Mouse (Mus musculus) kidney, postnatal 0 days (tissue): Measurements from ENCODE around the gene Hmgcs2. TPM values are rescaled to one million over a fixed set of nuclear protein-coding genes. Genes with fewer than 3 reads are reported as not detected.

Experiments used
- ATAC-seq: fragments of 200-750 bp; cut with Nextera tagmentation; replicated peaks from 2 replicates; pipeline ENCODE4 v1.8.0; 2017; ENCODE audit warnings: low read depth, moderate number of reproducible peaks, moderate TSS enrichment, moderate library complexity; ENCODE audit not compliant: low FRiP score
- DNase-seq: peaks from one replicate; pipeline ENCODE4 v3.0.0-alpha.2; 2016; ENCODE audit warnings: low spot score
- H3K27ac ChIP-seq: fragments of 300-500 bp; sonication (generic); 2 replicates; pipeline ENCODE4 v1.5.1; 2014; ENCODE audit warnings: mild to moderate bottlenecking
- H3K27me3 ChIP-seq: fragments of 300-500 bp; sonication (generic); 2 replicates; pipeline ENCODE4 v1.6.1; 2014; ENCODE audit warnings: low read length, mixed read lengths; ENCODE audit not compliant: insufficient read depth
- H3K36me3 ChIP-seq: fragments of 300-500 bp; sonication (generic); 2 replicates; pipeline ENCODE4 v1.6.1; 2014; ENCODE audit warnings: low read length, mixed read lengths; ENCODE audit not compliant: insufficient read depth
- H3K4me1 ChIP-seq: fragments of 300-500 bp; sonication (generic); replicated peaks from 2 replicates; pipeline ENCODE4 v1.6.1; 2014; ENCODE audit warnings: antibody characterized with exemption, low read length, mixed read lengths; ENCODE audit not compliant: insufficient read depth
- H3K4me2 ChIP-seq: fragments of 300-500 bp; sonication (generic); 2 replicates; pipeline ENCODE4 v1.6.1; 2014; ENCODE audit warnings: mild to moderate bottlenecking, low read length, moderate library complexity, mixed read lengths
- H3K4me3 ChIP-seq: fragments of 300-500 bp; sonication (generic); replicated peaks from 2 replicates; pipeline ENCODE4 v1.5.1; 2014; ENCODE audit warnings: low read depth, low read length
- H3K9ac ChIP-seq: fragments of 300-500 bp; sonication (generic); 2 replicates; pipeline ENCODE4 v1.6.1; 2014; ENCODE audit warnings: low read depth, low read length
- H3K9me3 ChIP-seq: fragments of 300-500 bp; sonication (generic); replicated peaks from 2 replicates; pipeline ENCODE4 v1.6.1; 2016; ENCODE audit warnings: low read length, inconsistent platforms, mixed read lengths
- CTCF ChIP-seq: IDR thresholded peaks from 2 replicates; pipeline ENCODE4 v1.5.1; 2016; ENCODE audit warnings: antibody characterized with exemption, low read depth, mild to moderate bottlenecking, moderate library complexity
- WGBS: fragments of 180-500 bp; shearing (Covaris S2); extraction: QIAGEN DNeasy Blood & Tissue Kit; methylation state at CpG from one replicate; pipeline ENCODE4 v1.1.7; 2014; 5-methylcytosine and 5-hydroxymethylcytosine counted together
- polyA plus RNA-seq: library from polyadenylated mRNA; unstranded; fragments of >200 nt; fragmentation: Nextera tagmentation; extraction: Ambion mirVana; gene quantifications from 2 replicates; pipeline ENCODE4 v1.2.1, GENCODE M21; 2015

Gene Hmgcs2
- polyA plus RNA-seq, 1 experiment from 2014 or later, result 39.9 TPM

DNA sequence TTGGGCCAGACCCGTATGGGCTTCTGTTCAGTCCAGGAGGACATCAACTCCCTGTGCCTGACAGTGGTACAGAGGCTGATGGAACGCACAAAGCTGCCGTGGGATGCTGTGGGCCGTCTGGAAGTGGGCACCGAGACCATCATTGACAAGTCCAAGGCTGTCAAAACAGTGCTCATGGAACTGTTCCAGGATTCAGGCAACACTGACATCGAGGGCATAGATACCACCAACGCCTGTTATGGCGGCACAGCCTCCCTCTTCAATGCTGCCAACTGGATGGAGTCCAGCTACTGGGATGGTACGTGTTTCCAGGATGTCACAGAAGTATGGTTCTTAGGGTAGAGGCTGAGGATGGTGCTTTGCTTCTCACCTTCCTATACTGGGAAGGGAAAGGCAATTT is 10.8 kb downstream of the Hmgcs2 start:
- H3K27me3 ChIP-seq, result no peaks in the 10 kb centered on the region

DNA sequence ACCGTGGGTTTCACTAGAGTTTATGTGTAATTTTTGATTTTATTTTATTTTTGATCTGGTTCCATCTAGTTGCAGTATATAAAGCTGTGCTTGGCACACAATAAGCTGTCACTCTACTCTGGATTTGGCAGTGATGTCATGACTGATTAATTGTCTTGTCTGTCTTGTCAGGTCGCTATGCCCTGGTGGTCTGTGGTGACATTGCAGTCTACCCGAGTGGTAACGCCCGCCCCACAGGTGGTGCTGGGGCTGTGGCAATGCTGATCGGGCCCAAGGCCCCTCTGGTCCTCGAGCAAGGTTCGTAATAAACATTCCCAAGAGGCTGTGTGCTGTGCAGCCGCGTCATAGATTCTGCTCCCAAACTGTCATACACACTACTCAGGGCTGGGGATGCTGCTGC is 15.7 kb downstream of the Hmgcs2 start:
- Histone ChIP-seq H3K27ac (no peak overlapping the region), H3K36me3 (no peaks in the 10 kb centered on the region), H3K4me1 (no peaks in the 10 kb centered on the region), H3K9me3 (no peaks in the 10 kb centered on the region), H3K9ac (no peak overlapping the region), H3K4me3 (no peak overlapping the region), H3K27me3 (no peaks in the 10 kb centered on the region), H3K4me2 (no peak overlapping the region)
- no peak for ATAC-seq
- TF ChIP-seq CTCF, result no peak
- DNase-seq, result no peak
- WGBS, result 71% methylated on average over 10 of the region's 10 CpGs

More for the DNA sequence above, 10.8 kb downstream of the Hmgcs2 start:
- 94% methylated on average over 9 of the region's 9 CpGs for WGBS
- no peak overlapping the region for H3K9ac ChIP-seq
- H3K4me1 ChIP-seq, result no peaks in the 10 kb centered on the region
- no peak overlapping the region for H3K4me2 ChIP-seq
- no peak for TF ChIP-seq CTCF
- no peaks in the 10 kb centered on the region for H3K36me3 ChIP-seq
- no peak for DNase-seq
- H3K4me3 ChIP-seq, result no peak overlapping the region
- H3K9me3 ChIP-seq, result 0 out of 2 replicates have a peak, but pooled peaks cover 3% of the 10 kb centered on the region
- ATAC-seq, result no peak
- no peak overlapping the region for H3K27ac ChIP-seq

- Histone ChIP-seq H3K9ac (no peak overlapping the region), H3K4me2 (no peak overlapping the region), H3K4me3 (no peak overlapping the region), H3K27me3 (no peaks in the 10 kb centered on the region), H3K36me3 (no peaks in the 10 kb centered on the region), H3K9me3 (no peaks in the 10 kb centered on the region), H3K27ac (no peak overlapping the region), H3K4me1 (no peaks in the 10 kb centered on the region)
- TF ChIP-seq CTCF, result no peak
- WGBS, result 92% methylated on average over 1 of the region's 1 CpGs
- no peak for DNase-seq
- no peak for ATAC-seq
Measured at GRCm38 (mm10) chr3:98299391-98300100, 19.3 kb downstream of the Hmgcs2 start.

- H3K9me3 ChIP-seq, result no peaks in the 10 kb centered on the region
- TF ChIP-seq CTCF, result no peak
- 89% methylated on average over 4 of the region's 4 CpGs for WGBS
- no peak overlapping the region for H3K4me3 ChIP-seq
- DNase-seq (no peak), ATAC-seq (no peak)
- H3K27ac ChIP-seq, result no peak overlapping the region
- H3K4me1 ChIP-seq, result no peaks in the 10 kb centered on the region
- H3K9ac ChIP-seq, result no peak overlapping the region
- no peak overlapping the region for H3K4me2 ChIP-seq
- H3K27me3 ChIP-seq, result no peaks in the 10 kb centered on the region
- H3K36me3 ChIP-seq, result no peaks in the 10 kb centered on the region
Measured at GRCm38 (mm10) chr3:98300266-98300665, 20.0 kb downstream of the Hmgcs2 start.

DNA sequence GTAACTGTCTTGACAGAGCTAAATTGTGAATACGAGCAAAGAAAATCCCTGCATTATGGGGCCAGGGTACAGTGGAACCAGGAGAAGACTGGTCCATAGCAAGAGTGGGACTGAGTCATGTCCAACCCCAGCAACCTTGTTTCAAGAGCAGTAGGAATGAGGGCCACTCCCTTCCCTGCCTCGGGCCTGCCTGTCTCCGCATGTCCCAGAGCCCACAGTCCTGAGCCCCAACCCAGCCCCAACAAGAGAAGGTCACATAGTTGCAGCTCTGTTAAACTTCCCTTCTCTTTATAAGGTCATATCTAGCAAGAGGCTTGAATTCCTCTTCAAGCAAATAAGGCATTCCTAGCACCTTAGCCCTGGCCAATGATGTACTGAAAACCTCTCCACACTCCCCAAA is 21.5 kb downstream of the Hmgcs2 start:
- 90% methylated on average over 3 of the region's 3 CpGs for WGBS
- ATAC-seq, result no peak
- no peak for TF ChIP-seq CTCF

GRCm38 (mm10) chr3:98308606-98309005 is 28.4 kb downstream of the Hmgcs2 start:
- Histone ChIP-seq H3K4me3 (no peak overlapping the region), H3K4me2 (no peak overlapping the region), H3K9ac (no peak overlapping the region), H3K27me3 (no peaks in the 10 kb centered on the region), H3K4me1 (no peaks in the 10 kb centered on the region), H3K9me3 (no peaks in the 10 kb centered on the region), H3K27ac (no peak overlapping the region), H3K36me3 (no peaks in the 10 kb centered on the region)
- no peak for ATAC-seq
- 84% methylated on average over 6 of the region's 6 CpGs for WGBS
- TF ChIP-seq CTCF, result no peak
- no peak for DNase-seq

More for the DNA sequence above, 21.5 kb downstream of the Hmgcs2 start:
- Histone ChIP-seq H3K9me3 (no peaks in the 10 kb centered on the region), H3K4me3 (no peak overlapping the region), H3K4me1 (no peaks in the 10 kb centered on the region), H3K9ac (no peak overlapping the region), H3K27me3 (no peaks in the 10 kb centered on the region), H3K4me2 (no peak overlapping the region), H3K27ac (no peak overlapping the region), H3K36me3 (no peaks in the 10 kb centered on the region)
- no peak for DNase-seq

DNA sequence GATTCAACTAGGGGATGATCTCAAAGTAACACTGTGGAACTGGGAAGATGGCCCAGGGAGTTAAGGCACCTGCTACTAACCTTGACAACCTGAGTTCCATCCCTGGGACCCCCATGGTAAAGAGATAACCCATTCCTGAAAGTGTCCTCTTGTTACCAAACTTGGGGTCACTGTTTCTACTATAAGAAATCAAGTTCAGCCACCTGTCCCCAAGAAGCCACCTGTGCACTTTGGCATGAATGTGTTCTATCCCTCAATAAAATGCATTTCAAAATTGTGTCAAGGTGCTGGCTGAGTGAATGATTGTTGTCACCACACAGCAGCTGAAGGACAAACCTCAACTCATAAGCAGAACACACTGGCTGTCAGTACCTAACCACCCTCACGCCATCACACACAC is 30.2 kb downstream of the Hmgcs2 start:
- H3K9ac ChIP-seq, result no peak overlapping the region
- H3K9me3 ChIP-seq, result no peaks in the 10 kb centered on the region
- no peak overlapping the region for H3K4me3 ChIP-seq
- WGBS, result 92% methylated on average over 1 of the region's 1 CpGs
- DNase-seq (no peak), ATAC-seq (no peak)
- H3K4me2 ChIP-seq, result no peak overlapping the region
- H3K36me3 ChIP-seq, result peaks cover 3% of the 10 kb centered on the region; the same call in 1 of the 2 replicates
- no peak for TF ChIP-seq CTCF
- H3K4me1 ChIP-seq, result no peaks in the 10 kb centered on the region
- H3K27me3 ChIP-seq, result no peaks in the 10 kb centered on the region
- no peak overlapping the region for H3K27ac ChIP-seq
